Mouse (Mus musculus) urinary bladder, postnatal 14 days (tissue): Measurements from ENCODE around the gene Gm7903.
"Not testable (repeated sequence)": the region's sequence is repeated elsewhere in the genome, so short reads cannot be mapped to it uniquely, and the experiment has no call there.

Source experiments
- DNase-seq: peaks from one replicate; pipeline ENCODE4 v3.0.0; 2021; ENCODE audit warnings: low spot score

Gm7903 gene

GRCm38 (mm10) chrX:135433535-135433934 is at the start of gene Gm7903:
Gm7903 (plus strand) TSS chrX:135433835.
- not testable (repeated sequence) for DNase-seq

- not testable (repeated sequence) for DNase-seq
Measured at GRCm38 (mm10) chrX:135403578-135403977, 30.1 kb upstream of the Gm7903 start.

- not testable (repeated sequence) for DNase-seq
Measured at GRCm38 (mm10) chrX:135421203-135421602, 12.4 kb upstream of the Gm7903 start.

GRCm38 (mm10) chrX:135421824-135422223 is 11.8 kb upstream of the Gm7903 start:
- not testable (repeated sequence) for DNase-seq

- not testable (repeated sequence) for DNase-seq
Measured at GRCm38 (mm10) chrX:135422473-135422872, 11.2 kb upstream of the Gm7903 start.

GRCm38 (mm10) chrX:135464160-135464559 is 30.5 kb downstream of the Gm7903 start:
- not testable (repeated sequence) for DNase-seq

- DNase-seq = not testable (repeated sequence)
Measured at GRCm38 (mm10) chrX:135481902-135482301, 48.3 kb downstream of the Gm7903 start.

GRCm38 (mm10) chrX:135483183-135483582 is 49.5 kb downstream of the Gm7903 start:
- not testable (repeated sequence) for DNase-seq
